Mouse (Mus musculus) liver, embryonic 16.5 days (tissue): ENCODE results near the gene 4632433K11Rik. TPM values are rescaled to one million over a fixed set of nuclear protein-coding genes. Genes with fewer than 3 reads are reported as not detected.
"Not testable (repeated sequence)": the region's sequence is repeated elsewhere in the genome, so short reads cannot be mapped to it uniquely, and the experiment has no call there.

ENCODE experiments used
- ATAC-seq: fragments of 200-750 bp; cut with Nextera tagmentation; 2 replicates; pipeline ENCODE4 v1.8.0; 2017; ENCODE audit warnings: low read depth, mild to moderate bottlenecking, moderate number of reproducible peaks, moderate library complexity
- H3K27ac ChIP-seq: fragments of 300-500 bp; sonication (generic); 2 replicates; pipeline ENCODE4 v1.5.1; 2014; ENCODE audit warnings: mild to moderate bottlenecking, low read length
- H3K27me3 ChIP-seq: fragments of 300-500 bp; sonication (generic); 2 replicates; pipeline ENCODE4 v1.6.1; 2014; ENCODE audit warnings: low read depth, low read length, mixed read lengths; ENCODE audit not compliant: control insufficient read depth, insufficient read depth
- H3K36me3 ChIP-seq: fragments of 300-500 bp; sonication (generic); 2 replicates; pipeline ENCODE4 v1.6.1; 2014; ENCODE audit warnings: mild to moderate bottlenecking; ENCODE audit not compliant: control insufficient read depth, insufficient read depth
- H3K4me1 ChIP-seq: fragments of 300-500 bp; sonication (generic); 2 replicates; pipeline ENCODE4 v1.6.1; 2014; ENCODE audit warnings: low read depth, low read length, mixed read lengths; ENCODE audit not compliant: control insufficient read depth
- H3K4me2 ChIP-seq: fragments of 300-500 bp; sonication (generic); 2 replicates; pipeline ENCODE4 v1.6.1; 2014; ENCODE audit warnings: low read depth, low read length, mixed read lengths
- H3K4me3 ChIP-seq: fragments of 300-500 bp; sonication (generic); 2 replicates; pipeline ENCODE4 v1.5.1; 2014; ENCODE audit warnings: low read depth, mild to moderate bottlenecking, low read length
- H3K9ac ChIP-seq: fragments of 300-500 bp; sonication (generic); 2 replicates; pipeline ENCODE4 v1.6.1; 2014; ENCODE audit warnings: low read depth, low read length
- H3K9me3 ChIP-seq: fragments of 300-500 bp; sonication (generic); replicated peaks from 2 replicates; pipeline ENCODE4 v1.6.1; 2016; ENCODE audit warnings: low read length; ENCODE audit not compliant: control insufficient read depth
- WGBS: fragments of 180-500 bp; shearing (Covaris S2); extraction: QIAGEN DNeasy Blood & Tissue Kit; methylation state at CpG from one replicate; pipeline ENCODE4 v1.1.7; 2014; ENCODE audit not compliant: insufficient replicate concordance; 5-methylcytosine and 5-hydroxymethylcytosine counted together
- polyA plus RNA-seq: library from polyadenylated mRNA; unstranded; fragments of >200 nt; fragmentation: Nextera tagmentation; extraction: Ambion mirVana; gene quantifications from 2 replicates; pipeline ENCODE4 v1.2.1, GENCODE M21; 2015

4632433K11Rik gene
- polyA plus RNA-seq, 1 experiment from 2014 or later: not detected

DNA sequence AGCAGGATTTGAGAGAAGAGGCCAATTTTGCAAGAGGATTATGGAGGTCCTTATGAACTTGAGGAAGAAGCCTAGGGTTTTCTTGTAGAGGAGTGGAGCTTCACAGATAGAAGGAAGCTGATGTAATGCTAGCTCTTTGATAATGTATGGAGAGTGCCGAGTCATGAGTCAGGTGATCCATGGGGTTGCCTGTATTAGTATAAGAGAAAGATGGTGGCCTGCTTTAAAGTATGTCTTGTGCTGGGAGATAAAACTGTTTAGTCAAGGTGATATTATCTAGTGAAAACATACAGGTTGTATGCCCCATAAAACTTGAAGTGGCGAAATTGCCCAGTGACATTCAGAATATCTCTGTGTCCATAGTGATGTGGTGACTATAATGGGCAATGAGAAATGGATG is 43.0 kb downstream of the 4632433K11Rik start:
- Histone ChIP-seq H3K9ac (no peak overlapping the region), H3K4me1 (peaks cover 55% of the 10 kb centered on the region), H3K4me2 (no peak overlapping the region), H3K27me3 (no peaks in the 10 kb centered on the region), H3K9me3 (no peaks in the 10 kb centered on the region), H3K27ac (peak overlapping the region; percentile 63), H3K4me3 (no peak overlapping the region), H3K36me3 (peaks cover 46% of the 10 kb centered on the region)
- WGBS: 41% methylated on average over 2 of the region's 2 CpGs
- ATAC-seq: peak; percentile 16; the same call in 1 of the 2 replicates

DNA sequence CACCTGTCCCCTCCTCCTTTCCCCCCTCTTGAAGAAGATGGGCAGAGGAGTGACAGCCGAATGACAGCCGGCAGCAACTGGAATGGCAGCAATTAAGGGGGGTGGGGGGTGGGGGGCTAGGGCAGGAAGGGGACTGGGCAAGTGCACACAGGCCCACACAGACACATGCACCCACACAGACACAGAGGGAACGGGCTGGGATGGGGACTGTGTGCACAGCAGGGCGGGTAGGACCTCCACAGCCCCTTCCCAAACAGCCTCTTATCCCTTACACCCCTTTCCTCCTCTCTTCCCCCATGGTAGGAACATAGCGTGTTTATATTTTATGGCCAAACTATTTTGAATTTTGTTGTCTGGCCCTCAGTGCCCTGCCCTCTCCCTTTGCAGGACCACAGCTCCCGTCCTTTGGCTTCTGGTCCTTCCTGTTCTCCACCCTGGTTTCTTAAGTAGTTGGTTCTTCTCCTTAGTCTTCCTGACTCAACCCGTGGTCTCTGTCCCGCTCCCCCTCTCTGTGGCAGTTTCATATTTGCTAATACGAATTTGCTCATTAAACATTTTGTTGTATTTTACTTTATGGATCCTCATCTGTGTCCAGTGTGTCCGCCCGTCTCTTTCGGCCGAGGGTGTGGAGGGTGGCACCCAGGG is 45.6 kb downstream of the 4632433K11Rik start:
- WGBS: 36% methylated on average over 9 of the region's 13 CpGs
- ATAC-seq: not testable (repeated sequence)

DNA sequence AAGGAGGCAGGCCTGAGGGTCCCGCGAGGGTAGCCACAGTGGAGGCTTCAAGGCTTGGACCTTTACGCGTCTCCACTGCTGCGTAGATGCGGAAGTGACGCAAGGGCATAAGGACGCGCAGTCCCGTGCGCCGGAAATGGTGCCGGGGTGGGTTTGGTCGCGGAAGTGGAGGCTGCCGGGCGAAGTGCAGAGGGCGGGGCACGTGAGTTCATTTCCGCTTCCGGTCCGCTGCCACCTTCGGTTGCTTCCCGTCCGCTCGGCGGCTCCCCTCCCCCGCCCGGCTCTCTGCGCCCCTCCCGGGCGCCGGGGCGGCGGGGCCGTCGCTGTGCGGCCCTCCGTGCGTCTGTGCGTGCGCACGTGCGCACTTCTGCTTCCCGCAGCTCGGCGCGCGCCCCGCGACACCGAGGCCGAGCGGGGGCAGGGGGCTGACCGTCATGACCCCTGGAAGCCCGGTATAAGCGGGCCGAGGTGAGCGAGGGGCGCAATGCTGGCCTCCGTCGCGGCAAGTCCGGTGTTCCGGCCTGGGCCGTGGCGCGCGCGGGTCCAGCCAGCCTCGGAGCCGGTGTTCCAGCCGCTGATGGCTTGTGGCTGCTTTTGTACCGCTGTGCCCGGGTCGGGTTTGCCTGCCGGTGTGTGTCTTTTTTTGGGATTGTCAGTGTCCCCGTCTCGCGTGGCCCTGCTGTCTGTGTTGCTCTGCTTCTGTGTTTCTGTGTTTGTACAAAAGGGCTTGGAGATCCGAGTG is 46.3 kb downstream of the 4632433K11Rik start, which contains the start of gene Epn1:
Epn1 (plus strand) TSS at position 226 of the 742 bp plus-strand sequence.
- H3K36me3 ChIP-seq: peaks cover 41% of the 10 kb centered on the region
- peak within 1 kb of the TSS; percentile 98 for H3K4me3 ChIP-seq
- H3K4me2 ChIP-seq: peak within 1 kb of the TSS; percentile 68
- peak; percentile 90 for ATAC-seq
- WGBS: under 1% methylated on average over 75 of the region's 81 CpGs
- H3K4me1 ChIP-seq: peaks cover 47% of the 10 kb centered on the region
- H3K9me3 ChIP-seq: no peaks in the 10 kb centered on the region
- peak within 1 kb of the TSS; percentile 98 for H3K9ac ChIP-seq
- no peaks in the 10 kb centered on the region for H3K27me3 ChIP-seq
- peak within 1 kb of the TSS; percentile 95 for H3K27ac ChIP-seq

More for the DNA sequence above, 45.6 kb downstream of the 4632433K11Rik start:
- H3K4me3 ChIP-seq: peak overlapping the region; percentile 98
- H3K27ac ChIP-seq: peak overlapping the region; percentile 95
- H3K4me1 ChIP-seq: peaks cover 47% of the 10 kb centered on the region
- H3K4me2 ChIP-seq: peak overlapping the region; percentile 68
- H3K9ac ChIP-seq: peak overlapping the region; percentile 43
- peaks cover 41% of the 10 kb centered on the region for H3K36me3 ChIP-seq
- not testable (repeated sequence) for H3K9me3 ChIP-seq, H3K27me3 ChIP-seq

DNA sequence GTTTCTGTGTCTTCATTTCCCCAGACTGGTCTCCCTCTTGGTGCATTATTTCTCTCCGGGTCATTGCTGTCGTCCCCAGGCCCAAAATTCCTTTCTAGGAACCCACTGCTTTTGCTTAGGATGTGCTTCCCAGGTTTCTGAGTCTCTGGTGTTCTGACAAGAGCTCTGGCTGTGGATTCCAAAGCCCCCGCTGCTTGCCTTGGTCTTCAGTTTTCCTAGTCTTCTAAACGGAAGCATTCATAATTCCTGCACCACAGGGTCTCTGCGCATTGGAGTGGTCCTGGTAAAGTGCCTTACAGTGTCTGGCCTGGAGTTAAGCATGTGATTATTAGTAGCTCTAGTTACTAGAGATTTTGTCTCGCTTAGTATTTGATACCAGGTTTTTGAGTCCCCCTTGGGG is 46.9 kb downstream of the 4632433K11Rik start:
- H3K27ac ChIP-seq: peak overlapping the region; percentile 95
- no peaks in the 10 kb centered on the region for H3K27me3 ChIP-seq
- H3K4me2 ChIP-seq: peak overlapping the region; percentile 68
- H3K36me3 ChIP-seq: peaks cover 41% of the 10 kb centered on the region
- H3K4me3 ChIP-seq: peak overlapping the region; percentile 98
- WGBS: 7% methylated on average over 6 of the region's 6 CpGs
- no peak for ATAC-seq
- peaks cover 48% of the 10 kb centered on the region for H3K4me1 ChIP-seq
- H3K9ac ChIP-seq: peak overlapping the region; percentile 98
- no peaks in the 10 kb centered on the region for H3K9me3 ChIP-seq

DNA sequence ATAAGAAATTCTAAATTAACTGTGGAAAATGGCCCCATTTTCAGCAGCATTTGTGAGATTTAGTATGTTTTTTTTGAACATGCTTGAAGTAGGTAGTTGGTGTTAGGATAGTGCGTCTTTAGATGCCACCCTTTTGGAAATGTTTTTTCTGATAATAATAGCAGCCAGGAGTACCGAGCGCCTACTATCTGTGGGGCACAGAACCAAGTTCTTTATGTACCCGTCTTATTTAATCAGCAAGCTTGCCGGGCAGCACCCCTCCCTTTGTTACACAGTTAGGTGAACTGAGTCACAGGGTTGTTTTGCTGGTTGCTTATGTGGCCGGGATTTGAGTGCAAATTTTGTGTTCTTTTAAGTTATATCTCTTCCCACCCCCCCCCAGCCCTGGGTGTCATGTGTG is 47.3 kb downstream of the 4632433K11Rik start:
- Histone ChIP-seq H3K36me3 (peaks cover 37% of the 10 kb centered on the region), H3K4me2 (peak overlapping the region; percentile 68), H3K27me3 (no peaks in the 10 kb centered on the region), H3K9me3 (no peaks in the 10 kb centered on the region), H3K27ac (peak overlapping the region; percentile 95), H3K4me3 (peak overlapping the region; percentile 98), H3K4me1 (peaks cover 45% of the 10 kb centered on the region), H3K9ac (peak overlapping the region; percentile 98)
- peak; percentile 51 for ATAC-seq
- WGBS: 11% methylated on average over 6 of the region's 6 CpGs

DNA sequence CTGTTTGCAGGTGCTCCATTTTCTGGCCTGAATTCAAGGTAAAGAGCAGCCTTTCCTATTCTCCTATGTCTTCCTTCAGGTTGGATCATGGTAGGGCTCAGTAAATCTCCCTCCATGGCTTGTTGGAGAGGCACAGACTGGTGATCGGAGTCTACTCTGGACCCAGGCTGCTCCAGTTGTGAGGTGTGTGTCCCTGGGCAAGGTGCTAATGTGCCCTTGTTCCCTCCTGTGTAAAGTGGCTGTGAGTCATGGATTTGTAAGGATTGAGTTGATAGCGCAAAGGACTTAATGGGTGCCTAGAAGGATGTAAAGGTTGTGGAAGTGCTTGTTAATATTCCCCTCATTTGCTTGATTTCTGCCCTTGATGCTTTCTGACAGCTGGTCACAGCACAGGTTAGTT is 48.0 kb downstream of the 4632433K11Rik start:
- peak overlapping the region; percentile 98 for H3K4me3 ChIP-seq
- H3K27me3 ChIP-seq: no peaks in the 10 kb centered on the region
- H3K4me1 ChIP-seq: peaks cover 40% of the 10 kb centered on the region
- H3K9me3 ChIP-seq: no peaks in the 10 kb centered on the region
- 81% methylated on average over 2 of the region's 2 CpGs for WGBS
- peak overlapping the region; percentile 68 for H3K4me2 ChIP-seq
- H3K36me3 ChIP-seq: peaks cover 36% of the 10 kb centered on the region
- ATAC-seq: no peak
- peak overlapping the region; percentile 98 for H3K9ac ChIP-seq
- peak overlapping the region; percentile 95 for H3K27ac ChIP-seq

DNA sequence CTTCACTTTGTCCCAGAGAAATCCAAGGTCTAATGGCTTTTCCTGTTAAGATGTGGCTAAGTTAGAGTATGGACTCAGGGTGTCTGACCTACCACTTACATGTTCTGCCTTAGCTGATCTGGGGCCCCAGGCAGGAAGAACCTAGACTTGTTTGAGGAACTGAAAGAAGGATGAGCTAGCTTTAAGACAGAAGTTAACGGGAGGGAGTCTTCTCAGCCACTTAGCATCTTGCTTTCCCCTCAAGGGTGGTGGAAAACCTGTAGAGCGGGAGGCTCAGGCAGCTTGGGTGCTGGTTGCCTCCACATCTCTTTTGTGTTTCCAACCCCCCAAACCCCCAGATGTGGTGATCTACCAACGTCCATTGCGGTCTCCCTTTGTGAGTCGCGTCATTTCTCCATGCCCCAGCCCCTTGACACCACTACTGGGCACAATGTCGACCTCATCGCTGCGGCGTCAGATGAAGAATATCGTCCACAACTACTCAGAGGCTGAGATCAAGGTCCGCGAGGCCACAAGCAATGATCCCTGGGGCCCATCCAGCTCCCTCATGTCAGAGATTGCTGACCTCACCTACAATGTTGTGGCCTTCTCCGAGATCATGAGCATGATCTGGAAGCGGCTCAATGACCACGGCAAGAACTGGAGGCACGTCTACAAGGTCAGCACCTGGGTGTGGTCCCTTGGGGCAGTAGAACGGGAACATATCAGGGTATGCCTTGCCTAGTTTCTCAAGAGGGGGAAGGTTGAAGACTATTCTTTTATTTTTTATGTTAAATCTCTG is 49.6 kb downstream of the 4632433K11Rik start:
- peaks cover 33% of the 10 kb centered on the region for H3K36me3 ChIP-seq
- WGBS: 76% methylated on average over 18 of the region's 18 CpGs
- H3K4me3 ChIP-seq: 0 out of 2 replicates have a peak overlapping the region, but pooled peaks have one; percentile 4
- H3K27me3 ChIP-seq: no peaks in the 10 kb centered on the region
- H3K9me3 ChIP-seq: no peaks in the 10 kb centered on the region
- no peak overlapping the region; the same call in none of the 2 replicates for H3K4me2 ChIP-seq
- ATAC-seq: no peak
- H3K4me1 ChIP-seq: peaks cover 41% of the 10 kb centered on the region
- no peak overlapping the region for H3K9ac ChIP-seq
- H3K27ac ChIP-seq: peak overlapping the region; percentile 55; the same call in 1 of the 2 replicates
